Mouse (Mus musculus) Patski (cell line): Measurements from ENCODE around the gene Srr. TPM values are rescaled to one million over a fixed set of nuclear protein-coding genes. Genes with fewer than 3 reads are reported as not detected.

Source experiments
- ATAC-seq: fragments of 100-300 bp; one replicate; pipeline ENCODE4 v1.8.0; 2021
- CTCF ChIA-PET: fragments of 350-600 bp; sonication (Branson Sonifier 250); formaldehyde crosslinking; loops from one replicate; lab custom pipeline; 2022; ENCODE audit warnings: inconsistent platforms; lab: Charles Lee
- POLR2A ChIA-PET: fragments of 350-600 bp; sonication (Branson Sonifier 250); formaldehyde crosslinking; loops from one replicate; lab custom pipeline; 2022; ENCODE audit warnings: antibody characterized with exemption, inconsistent platforms; lab: Charles Lee
- DNase-seq: peaks from one replicate; pipeline ENCODE4 v3.0.0-alpha.2; 2011; ENCODE audit warnings: low read depth, low spot score
- H3K27me3 ChIP-seq: fragments of 371-371 bp; one replicate; pipeline ENCODE4 v1.5.1; 2021
- CTCF ChIP-seq: fragments of 100-300 bp; IDR thresholded peaks from one replicate; pipeline ENCODE4 v1.5.1; 2021
- in situ Hi-C: fragments of 300-500 bp; cut with MboI; formaldehyde crosslinking; loops from 3 replicates; pipeline ENCODE4 v1.11.1; 2018; ENCODE audit warnings: low pct_unique_long_range_greater_than_20kb, mixed read lengths
- polyA plus RNA-seq: library from polyadenylated mRNA; unstranded; gene quantifications from one replicate; pipeline ENCODE4 v1.2.3, GENCODE M21; 2021

Gene Srr
- polyA plus RNA-seq, 1 experiment from 2014 or later, result 28.5 TPM

- in situ Hi-C loops, result no loop called here
- H3K27me3 ChIP-seq, result no peaks in the 10 kb centered on the region
- ChIA-PET CTCF (interaction anchor here (1.6 kb wide), 1 partner anchor 13 kb away, joined by 4 read pairs; no protein-coding TSS in a partner anchor), POLR2A (no interaction called here)
- ATAC-seq, result no peak
- no peak for TF ChIP-seq CTCF
- no peak for DNase-seq
Measured at GRCm38 (mm10) chr11:74883098-74883497, 42.6 kb downstream of the Srr start.

GRCm38 (mm10) chr11:74881979-74882378 lies 43.8 kb downstream of the Srr start:
- H3K27me3 ChIP-seq, result no peaks in the 10 kb centered on the region
- TF ChIP-seq CTCF, result no peak
- in situ Hi-C loops, result no loop called here
- POLR2A ChIA-PET, result no interaction called here
- CTCF ChIA-PET, result interaction anchor here (0.9 to 1.3 kb wide), 2 partner anchors 9 to 14 kb away, joined by 3 to 4 read pairs; no protein-coding TSS in a partner anchor
- ATAC-seq, result no peak
- DNase-seq, result no peak

GRCm38 (mm10) chr11:74880999-74881398 lies 44.7 kb downstream of the Srr start:
- ATAC-seq (no peak), DNase-seq (no peak)
- ChIA-PET CTCF (interaction anchor here (0.9 to 1.3 kb wide), 2 partner anchors 8 to 15 kb away, joined by 3 to 4 read pairs; no protein-coding TSS in a partner anchor), POLR2A (no interaction called here)
- in situ Hi-C loops, result no loop called here
- TF ChIP-seq CTCF, result no peak
- H3K27me3 ChIP-seq, result no peaks in the 10 kb centered on the region

- ATAC-seq, result no peak
- POLR2A ChIA-PET, result interaction anchor here (2.6 kb wide), 1 partner anchor 20 kb away, joined by 8 read pairs; the partner anchor contains the start of gene Sgsm2
- CTCF ChIA-PET, result interaction anchor here (1.3 kb wide), 2 partner anchors 10 to 13 kb away, joined by 3 to 4 read pairs; no protein-coding TSS in a partner anchor
- no peak for DNase-seq
- in situ Hi-C loops, result no loop called here
- TF ChIP-seq CTCF, result no peak
- H3K27me3 ChIP-seq, result no peaks in the 10 kb centered on the region
Measured at GRCm38 (mm10) chr11:74876801-74877200, 48.9 kb downstream of the Srr start.

- no peak for TF ChIP-seq CTCF
- in situ Hi-C loops, result no loop called here
- H3K27me3 ChIP-seq, result no peaks in the 10 kb centered on the region
- ChIA-PET POLR2A (interaction anchor here (1.4 to 2.6 kb wide), 2 partner anchors 12 to 22 kb away, joined by 4 to 8 read pairs; partner anchors contain the start of gene Sgsm2), CTCF (interaction anchor here (1.1 kb wide), 1 partner anchor 11 kb away, joined by 3 read pairs; no protein-coding TSS in a partner anchor)
- ATAC-seq (no peak), DNase-seq (no peak)
Measured at GRCm38 (mm10) chr11:74874630-74875029, 51.1 kb downstream of the Srr start.

- ATAC-seq (peak; percentile 74), DNase-seq (peak; percentile 39)
- CTCF ChIA-PET, result interaction anchor here (1.0 to 1.5 kb wide), 2 partner anchors 9 to 10 kb away, joined by 4 to 5 read pairs; no protein-coding TSS in a partner anchor
Measured at GRCm38 (mm10) chr11:74870991-74871622, 54.6 kb downstream of the Srr start.

GRCm38 (mm10) chr11:74870544-74870943 lies 55.2 kb downstream of the Srr start:
- ATAC-seq, result no peak

More at GRCm38 (mm10) chr11:74870991-74871622, 54.6 kb downstream of the Srr start:
- POLR2A ChIA-PET, result interaction anchor here (1.1 kb wide), 1 partner anchor 46 kb away, joined by 3 read pairs; no protein-coding TSS in a partner anchor
- no peaks in the 10 kb centered on the region for H3K27me3 ChIP-seq
- in situ Hi-C loops, result no loop called here
- no peak for TF ChIP-seq CTCF

GRCm38 (mm10) chr11:74869603-74870002 lies 56.1 kb downstream of the Srr start:
- CTCF ChIA-PET, result no interaction called here
- POLR2A ChIA-PET, result interaction anchor here (0.7 to 1.5 kb wide), 2 partner anchors 27 to 34 kb away, joined by 3 read pairs; partner anchors contain the start of gene Sgsm2
- no peak for ATAC-seq
- no peak for TF ChIP-seq CTCF
- DNase-seq, result no peak
- in situ Hi-C loops, result no loop called here
- H3K27me3 ChIP-seq, result no peaks in the 10 kb centered on the region

More at GRCm38 (mm10) chr11:74870544-74870943, 55.2 kb downstream of the Srr start:
- no peak for TF ChIP-seq CTCF
- CTCF ChIA-PET, result interaction anchor here (1.5 kb wide), 1 partner anchor 10 kb away, joined by 5 read pairs; no protein-coding TSS in a partner anchor
- POLR2A ChIA-PET, result interaction anchor here (1.1 to 1.5 kb wide), 2 partner anchors 26 to 46 kb away, joined by 3 read pairs; partner anchors contain the start of gene Sgsm2
- no peaks in the 10 kb centered on the region for H3K27me3 ChIP-seq
- DNase-seq, result no peak
- in situ Hi-C loops, result no loop called here

- POLR2A ChIA-PET, result interaction anchor here (1.2 kb wide), 1 partner anchor 28 kb away, joined by 3 read pairs; the partner anchor contains the start of gene Sgsm2
- ATAC-seq (no peak), DNase-seq (no peak)
- in situ Hi-C loops, result no loop called here
- no peak for TF ChIP-seq CTCF
- no peaks in the 10 kb centered on the region for H3K27me3 ChIP-seq
- CTCF ChIA-PET, result interaction anchor here (1.2 to 1.7 kb wide), 3 partner anchors 8 to 47 kb away, joined by 4 read pairs; no protein-coding TSS in a partner anchor
Measured at GRCm38 (mm10) chr11:74868046-74868760, 57.5 kb downstream of the Srr start.

GRCm38 (mm10) chr11:74867181-74867580 lies 58.6 kb downstream of the Srr start:
- no peaks in the 10 kb centered on the region for H3K27me3 ChIP-seq
- ChIA-PET POLR2A (interaction anchor here (1.2 kb wide), 1 partner anchor 30 kb away, joined by 3 read pairs; the partner anchor contains the start of gene Sgsm2), CTCF (interaction anchor here (1.2 to 1.7 kb wide), 3 partner anchors 9 to 46 kb away, joined by 4 read pairs; no protein-coding TSS in a partner anchor)
- in situ Hi-C loops, result no loop called here
- ATAC-seq, result no peak
- no peak for TF ChIP-seq CTCF
- DNase-seq, result no peak
